Mouse (Mus musculus): ENCODE measurements around the gene Cckbr. TPM values are rescaled to one million over a fixed set of nuclear protein-coding genes. Genes with fewer than 3 reads are reported as not detected.
A peak's percentile ranks its signal among the peaks of the same experiment; 100 is the strongest.

Gene Cckbr
- polyA plus RNA-seq, 1 experiment from 2014 or later, result 3.6 TPM

DNA sequence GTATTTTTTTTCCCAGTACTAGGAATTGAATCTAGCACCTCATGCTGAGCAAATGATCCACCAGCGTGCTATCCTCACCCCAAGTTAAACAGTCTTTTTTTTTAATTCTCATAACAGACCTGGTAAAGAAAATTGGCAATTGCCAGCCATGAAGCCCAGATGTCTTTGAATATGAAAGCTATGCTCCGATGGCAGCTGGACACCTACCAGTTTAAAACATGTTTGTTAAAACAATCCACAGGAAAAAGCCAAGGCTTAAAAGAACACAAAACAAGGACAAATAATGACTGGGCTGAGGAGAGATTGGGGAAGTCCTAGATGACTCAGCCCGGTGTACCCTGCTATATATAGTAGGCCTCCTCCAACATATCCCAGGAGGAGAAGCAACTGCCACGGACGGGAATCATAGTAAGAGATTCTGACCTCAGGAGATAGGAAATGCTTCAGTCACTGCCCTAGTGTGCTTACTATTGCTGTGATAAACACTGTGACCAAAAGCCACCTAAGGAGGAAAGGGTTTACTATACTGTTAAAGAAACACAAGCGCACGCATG, 49.9 kb downstream of the Cckbr start:
- Histone ChIP-seq H3K4me2 (replicated peaks; ENCODE audit: low read depth) (no peak overlapping the region), H3K4me3 (ENCODE audit: low read depth, low read length) (no peak overlapping the region), H3K4me1 (replicated peaks; ENCODE audit: control insufficient read depth, insufficient read depth) (no peaks in the 10 kb centered on the region), H3K27me3 (ENCODE audit: control insufficient read depth, insufficient read depth, low read length) (no peaks in the 10 kb centered on the region), H3K9me3 (ENCODE audit: control insufficient read depth, low read length) (no peaks in the 10 kb centered on the region), H3K36me3 (ENCODE audit: control insufficient read depth, insufficient read depth, low read length) (no peaks in the 10 kb centered on the region), H3K27ac (replicated peaks) (no peak overlapping the region), H3K9ac (ENCODE audit: low read length) (no peak overlapping the region)
- DNase-seq (ENCODE audit: low spot score) (no peak), ATAC-seq (ENCODE audit: low FRiP score, low TSS enrichment) (no peak; the same call in 1 of the 2 replicates)
- 55% methylated on average over 7 of the region's 7 CpGs for WGBS
- TF ChIP-seq CTCF (IDR thresholded peaks at IDR 0.05; ENCODE audit: low read depth), result no peak
- TF ChIP-seq EP300 (optimal IDR thresholded peaks at IDR 0.05), result no peak

DNA sequence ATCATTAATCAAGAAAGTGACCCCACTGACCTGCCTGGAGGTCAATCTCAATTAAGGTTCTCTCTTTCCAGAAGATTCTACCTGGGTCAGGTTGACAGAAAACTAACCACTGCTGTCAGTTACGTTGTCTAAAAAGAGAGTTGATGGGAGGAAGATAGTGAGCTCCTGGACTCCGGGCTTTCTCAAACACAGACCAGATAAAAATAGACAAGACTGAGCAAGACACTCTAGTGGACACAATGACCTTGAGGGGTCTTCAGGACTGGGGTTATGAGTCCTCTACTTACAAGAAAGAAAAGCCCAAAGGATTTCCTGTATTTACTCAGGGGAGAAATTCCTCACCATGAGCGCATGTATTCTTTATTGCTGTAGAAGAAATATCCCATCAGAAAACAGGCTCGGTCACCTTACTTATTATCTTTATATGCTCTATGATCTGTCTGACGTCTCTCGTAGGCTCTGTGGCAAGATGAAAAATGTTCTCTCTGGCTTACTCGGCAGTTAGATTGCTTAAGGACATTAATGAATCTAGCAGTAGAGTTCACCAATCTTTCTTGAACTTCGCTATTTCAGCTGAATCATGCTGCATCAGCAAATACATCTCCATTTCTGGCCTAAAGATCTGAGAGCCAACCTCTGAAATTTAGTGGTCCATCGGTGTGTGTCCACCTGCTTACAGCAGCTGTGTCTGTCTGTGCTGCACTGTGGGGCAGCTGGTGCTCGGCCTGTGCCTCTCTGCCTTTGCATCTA, 51.3 kb downstream of the Cckbr start:
- Histone ChIP-seq H3K9ac (ENCODE audit: low read length) (no peak overlapping the region), H3K4me2 (replicated peaks; ENCODE audit: low read depth) (no peak overlapping the region), H3K27me3 (ENCODE audit: control insufficient read depth, insufficient read depth, low read length) (no peaks in the 10 kb centered on the region), H3K36me3 (ENCODE audit: control insufficient read depth, insufficient read depth, low read length) (no peaks in the 10 kb centered on the region), H3K4me3 (ENCODE audit: low read depth, low read length) (no peak overlapping the region), H3K9me3 (ENCODE audit: control insufficient read depth, low read length) (no peaks in the 10 kb centered on the region), H3K4me1 (replicated peaks; ENCODE audit: control insufficient read depth, insufficient read depth) (no peaks in the 10 kb centered on the region), H3K27ac (replicated peaks) (no peak overlapping the region)
- no peak for DNase-seq (ENCODE audit: low spot score)
- no peak for TF ChIP-seq CTCF (IDR thresholded peaks at IDR 0.05; ENCODE audit: low read depth)
- TF ChIP-seq EP300 (optimal IDR thresholded peaks at IDR 0.05), result no peak
- no peak for ATAC-seq (ENCODE audit: low FRiP score, low TSS enrichment)
- WGBS, result 62% methylated on average over 10 of the region's 10 CpGs

- no peaks in the 10 kb centered on the region for H3K36me3 ChIP-seq (ENCODE audit: control insufficient read depth, insufficient read depth, low read length)
- H3K9me3 ChIP-seq (ENCODE audit: control insufficient read depth, low read length), result no peaks in the 10 kb centered on the region
- no peak overlapping the region for H3K4me2 ChIP-seq (replicated peaks; ENCODE audit: low read depth)
- WGBS, result 84% methylated on average over 1 of the region's 1 CpGs
- no peaks in the 10 kb centered on the region for H3K27me3 ChIP-seq (ENCODE audit: control insufficient read depth, insufficient read depth, low read length)
- TF ChIP-seq EP300 (optimal IDR thresholded peaks at IDR 0.05), result no peak
- no peak for TF ChIP-seq CTCF (IDR thresholded peaks at IDR 0.05; ENCODE audit: low read depth)
- H3K27ac ChIP-seq (replicated peaks), result no peak overlapping the region
- no peaks in the 10 kb centered on the region for H3K4me1 ChIP-seq (replicated peaks; ENCODE audit: control insufficient read depth, insufficient read depth)
- DNase-seq (ENCODE audit: low spot score) (no peak), ATAC-seq (ENCODE audit: low FRiP score, low TSS enrichment) (no peak)
- H3K9ac ChIP-seq (ENCODE audit: low read length), result no peak overlapping the region
- H3K4me3 ChIP-seq (ENCODE audit: low read depth, low read length), result no peak overlapping the region
These were observed 51.8 kb downstream of the Cckbr start for GRCm38 (mm10) chr7:105477433-105477700.

GRCm38 (mm10) chr7:105477841-105478240, 52.3 kb downstream of the Cckbr start:
- Histone ChIP-seq H3K36me3 (ENCODE audit: control insufficient read depth, insufficient read depth, low read length) (no peaks in the 10 kb centered on the region), H3K27ac (replicated peaks) (no peak overlapping the region), H3K9ac (ENCODE audit: low read length) (no peak overlapping the region), H3K27me3 (ENCODE audit: control insufficient read depth, insufficient read depth, low read length) (no peaks in the 10 kb centered on the region), H3K4me2 (replicated peaks; ENCODE audit: low read depth) (no peak overlapping the region), H3K4me3 (ENCODE audit: low read depth, low read length) (no peak overlapping the region), H3K9me3 (ENCODE audit: control insufficient read depth, low read length) (no peaks in the 10 kb centered on the region), H3K4me1 (replicated peaks; ENCODE audit: control insufficient read depth, insufficient read depth) (no peaks in the 10 kb centered on the region)
- 57% methylated on average over 3 of the region's 3 CpGs for WGBS
- DNase-seq (ENCODE audit: low spot score) (peak; percentile 27), ATAC-seq (ENCODE audit: low FRiP score, low TSS enrichment) (peak; percentile 27; the same call in 1 of the 2 replicates)
- TF ChIP-seq EP300 (optimal IDR thresholded peaks at IDR 0.05) (no peak), CTCF (IDR thresholded peaks at IDR 0.05; ENCODE audit: low read depth) (peak; percentile 95)

DNA sequence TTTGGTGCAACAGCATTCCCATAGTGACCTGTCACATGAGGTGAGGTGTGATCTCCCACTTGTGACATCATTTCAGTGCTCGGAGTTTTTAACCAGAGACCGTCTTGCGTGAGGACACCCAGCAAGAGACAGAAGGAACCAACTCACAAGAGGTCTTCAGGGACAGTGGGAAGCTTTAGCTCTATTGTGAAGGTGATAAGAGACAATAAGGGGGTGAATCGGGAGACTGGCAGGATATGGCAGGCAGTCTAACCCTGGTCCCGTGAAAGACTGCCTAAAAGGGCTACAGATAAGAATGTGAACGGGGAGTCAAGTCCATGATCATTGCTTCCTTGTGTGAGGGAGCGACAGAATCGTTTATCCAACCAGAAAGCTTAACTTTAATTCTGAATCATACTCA, 52.8 kb downstream of the Cckbr start:
- no peaks in the 10 kb centered on the region for H3K36me3 ChIP-seq (ENCODE audit: control insufficient read depth, insufficient read depth, low read length)
- H3K27ac ChIP-seq (replicated peaks), result no peak overlapping the region
- no peak overlapping the region for H3K4me2 ChIP-seq (replicated peaks; ENCODE audit: low read depth)
- WGBS, result 79% methylated on average over 8 of the region's 8 CpGs
- no peaks in the 10 kb centered on the region for H3K4me1 ChIP-seq (replicated peaks; ENCODE audit: control insufficient read depth, insufficient read depth)
- TF ChIP-seq CTCF (IDR thresholded peaks at IDR 0.05; ENCODE audit: low read depth) (no peak), EP300 (optimal IDR thresholded peaks at IDR 0.05) (no peak)
- DNase-seq (ENCODE audit: low spot score) (no peak), ATAC-seq (ENCODE audit: low FRiP score, low TSS enrichment) (no peak)
- no peak overlapping the region for H3K9ac ChIP-seq (ENCODE audit: low read length)
- no peaks in the 10 kb centered on the region for H3K27me3 ChIP-seq (ENCODE audit: control insufficient read depth, insufficient read depth, low read length)
- no peak overlapping the region for H3K4me3 ChIP-seq (ENCODE audit: low read depth, low read length)
- no peaks in the 10 kb centered on the region for H3K9me3 ChIP-seq (ENCODE audit: control insufficient read depth, low read length)

DNA sequence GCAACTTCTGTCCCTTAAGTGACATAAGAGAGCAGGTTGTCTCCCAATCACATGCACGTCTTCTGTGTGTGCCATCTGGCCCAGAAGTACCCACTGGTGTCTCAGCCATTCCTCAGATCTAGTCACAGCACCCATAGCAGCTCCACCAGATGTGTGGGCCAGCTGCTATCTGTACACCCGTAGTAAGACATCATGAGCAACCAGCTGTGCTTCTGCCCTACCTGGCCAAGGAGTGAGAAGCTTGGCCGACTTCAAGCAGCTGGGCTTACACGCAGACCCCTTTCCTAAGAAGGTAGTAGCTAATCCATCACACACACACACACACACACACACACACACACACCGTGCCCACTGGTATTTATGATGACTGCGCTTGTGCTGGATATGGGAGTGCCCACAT, 53.7 kb downstream of the Cckbr start:
- TF ChIP-seq CTCF (IDR thresholded peaks at IDR 0.05; ENCODE audit: low read depth), result no peak
- TF ChIP-seq EP300 (optimal IDR thresholded peaks at IDR 0.05), result no peak
- Histone ChIP-seq H3K4me2 (replicated peaks; ENCODE audit: low read depth) (no peak overlapping the region), H3K9ac (ENCODE audit: low read length) (no peak overlapping the region), H3K4me3 (ENCODE audit: low read depth, low read length) (no peak overlapping the region), H3K4me1 (replicated peaks; ENCODE audit: control insufficient read depth, insufficient read depth) (no peaks in the 10 kb centered on the region), H3K27me3 (ENCODE audit: control insufficient read depth, insufficient read depth, low read length) (no peaks in the 10 kb centered on the region), H3K36me3 (ENCODE audit: control insufficient read depth, insufficient read depth, low read length) (no peaks in the 10 kb centered on the region), H3K9me3 (ENCODE audit: control insufficient read depth, low read length) (no peaks in the 10 kb centered on the region), H3K27ac (replicated peaks) (no peak overlapping the region)
- DNase-seq (ENCODE audit: low spot score) (no peak), ATAC-seq (ENCODE audit: low FRiP score, low TSS enrichment) (no peak)
- WGBS, result 74% methylated on average over 6 of the region's 6 CpGs

All from stomach, postnatal 0 days (tissue).